Mouse (Mus musculus) common myeloid progenitor, adult 5-6 weeks (primary cell): Measurements from ENCODE around the gene Cfap126. TPM values are rescaled to one million over a fixed set of nuclear protein-coding genes. Genes with fewer than 3 reads are reported as not detected.

Experiments used
- ATAC-seq: replicated peaks from 2 replicates; pipeline ENCODE4 v1.8.0; 2016; ENCODE audit warnings: low read depth, mild to moderate bottlenecking, moderate TSS enrichment, inconsistent platforms; ENCODE audit not compliant: poor library complexity, severe bottlenecking
- total RNA-seq: library from RNA; stranded (forward); fragments of 200-1000, 187-1606 nt; gene quantifications from 2 replicates; pipeline ENCODE4 v1.2.3, GENCODE M21; 2017

The Cfap126 gene
- total RNA-seq, 1 experiment from 2014 or later = 2.1 TPM

DNA sequence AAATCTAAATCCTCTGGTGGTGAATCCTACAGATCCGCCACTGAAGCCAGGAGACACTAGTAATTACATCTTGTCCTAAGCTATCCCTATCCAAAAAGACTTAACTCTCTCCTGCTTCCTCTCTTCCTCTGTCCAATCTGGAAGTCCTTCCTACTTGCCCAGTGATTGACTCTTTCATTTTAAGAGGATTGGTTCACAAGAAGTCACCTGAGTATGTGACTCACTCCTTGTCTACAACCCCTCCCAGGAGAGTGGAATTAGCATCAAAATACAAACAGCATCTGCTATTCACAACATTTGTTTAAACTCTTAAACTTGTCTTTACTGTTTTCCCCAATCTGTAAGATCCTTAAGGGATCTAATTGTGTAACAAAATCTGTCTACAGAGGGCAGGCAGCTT lies 23.8 kb upstream of the Cfap126 start:
- no peak for ATAC-seq

- ATAC-seq = no peak
Observed at GRCm38 (mm10) chr1:171090761-171091160, 23.0 kb upstream of the Cfap126 start.

- ATAC-seq = no peak
Observed at GRCm38 (mm10) chr1:171094424-171094823, 19.3 kb upstream of the Cfap126 start.

DNA sequence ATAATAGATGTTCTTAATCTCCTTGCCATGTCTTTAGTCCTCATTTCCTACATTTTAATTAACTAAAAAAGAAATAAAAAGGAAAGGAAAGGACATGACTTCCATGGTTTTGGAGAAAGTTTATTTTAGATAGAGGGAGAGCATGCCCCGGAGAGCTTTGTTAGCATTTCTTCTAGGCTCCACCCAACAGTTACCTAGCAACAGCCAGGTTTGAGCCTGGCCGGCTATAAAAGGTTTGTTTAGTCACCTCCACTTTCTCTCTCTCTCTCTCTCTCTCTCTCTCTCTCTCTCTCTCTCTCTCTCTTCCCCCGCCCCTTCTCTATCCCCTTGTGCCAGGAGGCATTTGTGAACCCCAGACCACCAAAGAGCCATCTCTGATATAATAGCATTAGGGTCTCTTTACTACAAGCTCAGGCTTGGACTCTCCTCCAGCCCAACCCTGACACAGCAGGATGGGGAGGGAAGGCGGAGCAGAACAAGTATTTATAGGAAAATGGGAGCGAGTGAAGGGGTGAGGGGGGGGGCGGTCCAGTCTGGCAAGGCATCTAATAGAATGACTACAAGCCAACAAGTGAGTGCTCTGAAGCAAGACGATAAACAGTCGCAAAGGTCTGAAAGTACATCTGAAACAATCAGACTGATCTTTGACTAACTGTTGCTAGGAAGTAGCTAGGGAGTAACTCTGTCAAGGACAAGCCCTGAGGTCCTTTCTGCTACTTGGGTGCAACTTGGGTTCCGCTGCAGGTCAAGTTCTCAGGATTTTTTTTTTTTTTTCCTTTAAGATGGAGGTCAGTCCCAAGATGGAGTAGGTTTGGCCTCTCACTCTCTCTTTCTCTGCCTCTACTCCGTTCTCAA lies 17.4 kb upstream of the Cfap126 start:
- ATAC-seq = no peak

GRCm38 (mm10) chr1:171097136-171097535 lies 16.6 kb upstream of the Cfap126 start:
- ATAC-seq = no peak

GRCm38 (mm10) chr1:171097612-171098011 lies 16.1 kb upstream of the Cfap126 start:
- ATAC-seq = peak; percentile 30

DNA sequence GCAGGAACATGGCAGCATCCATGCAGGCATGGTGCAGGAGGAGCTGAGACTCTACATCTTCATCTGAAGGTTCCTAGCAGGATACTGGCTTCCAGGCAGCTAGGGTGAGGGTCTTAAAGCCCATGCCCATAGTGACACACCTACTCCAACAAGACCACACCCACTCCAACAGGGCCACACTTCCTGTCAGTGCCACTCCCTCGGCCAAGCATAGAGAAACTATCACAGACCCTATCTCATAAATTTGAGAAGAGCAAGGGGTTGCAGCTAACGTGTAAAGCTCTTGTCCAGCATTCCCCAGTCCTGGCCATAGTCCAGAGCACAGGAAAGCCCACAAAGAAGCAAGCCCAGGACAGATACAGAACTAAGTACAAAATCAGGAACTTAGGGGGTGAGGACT lies 12.7 kb upstream of the Cfap126 start:
- ATAC-seq = no peak

GRCm38 (mm10) chr1:171101733-171102546 lies 11.8 kb upstream of the Cfap126 start:
- ATAC-seq = peak; percentile 53

DNA sequence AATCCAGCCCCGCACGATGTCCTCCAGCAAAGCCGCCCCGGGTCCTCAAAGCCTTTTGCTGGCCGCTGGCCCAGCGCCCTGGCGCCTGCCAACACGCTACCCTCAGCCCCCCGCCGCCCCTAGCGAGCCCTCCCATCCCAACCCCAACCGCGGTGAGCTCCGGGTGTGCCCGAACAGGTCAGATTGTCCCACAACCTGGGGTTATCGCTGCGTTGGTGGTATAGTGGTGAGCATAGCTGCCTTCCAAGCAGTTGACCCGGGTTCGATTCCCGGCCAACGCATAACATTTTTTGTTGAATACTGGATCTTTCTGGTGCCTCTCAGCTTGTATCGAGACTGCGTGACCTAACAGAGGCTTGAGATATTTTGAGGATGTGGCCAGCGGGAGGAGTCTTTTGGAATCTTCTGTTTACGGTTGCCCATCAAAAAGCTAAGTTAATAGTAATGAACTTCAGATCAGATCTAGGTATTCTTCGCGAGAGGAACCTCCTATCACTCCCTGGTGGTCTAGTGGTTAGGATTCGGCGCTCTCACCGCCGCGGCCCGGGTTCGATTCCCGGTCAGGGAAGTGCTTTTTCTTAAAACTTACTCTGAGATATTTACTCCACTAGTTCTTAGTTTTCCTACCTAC lies 11.1 kb upstream of the Cfap126 start:
- peak; percentile 59 for ATAC-seq

GRCm38 (mm10) chr1:171103179-171103840 lies 10.4 kb upstream of the Cfap126 start:
- peak; percentile 46 for ATAC-seq

- ATAC-seq = no peak
Observed at GRCm38 (mm10) chr1:171105226-171105625, 8.5 kb upstream of the Cfap126 start.

DNA sequence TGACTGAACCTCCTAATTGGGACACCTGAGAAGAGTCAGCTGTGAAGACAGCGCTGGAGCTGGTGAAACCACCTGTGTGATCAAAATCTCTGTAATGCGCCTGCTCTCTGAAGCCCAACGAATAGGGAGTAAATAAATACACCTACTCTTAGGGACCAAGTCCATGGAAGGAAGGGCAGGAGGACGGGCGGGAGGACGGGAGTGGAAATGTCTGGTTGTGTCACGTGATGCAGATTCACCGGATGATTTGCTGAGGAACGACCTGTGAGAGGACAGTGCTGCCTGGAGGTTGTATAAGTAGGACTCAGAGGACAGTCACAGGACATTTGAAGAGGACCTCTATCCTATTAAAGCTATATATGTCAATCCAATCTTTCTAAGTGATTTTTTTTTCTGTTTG lies 4.1 kb upstream of the Cfap126 start:
- no peak for ATAC-seq

- no peak for ATAC-seq
Observed at GRCm38 (mm10) chr1:171110659-171111019, 3.1 kb upstream of the Cfap126 start.

DNA sequence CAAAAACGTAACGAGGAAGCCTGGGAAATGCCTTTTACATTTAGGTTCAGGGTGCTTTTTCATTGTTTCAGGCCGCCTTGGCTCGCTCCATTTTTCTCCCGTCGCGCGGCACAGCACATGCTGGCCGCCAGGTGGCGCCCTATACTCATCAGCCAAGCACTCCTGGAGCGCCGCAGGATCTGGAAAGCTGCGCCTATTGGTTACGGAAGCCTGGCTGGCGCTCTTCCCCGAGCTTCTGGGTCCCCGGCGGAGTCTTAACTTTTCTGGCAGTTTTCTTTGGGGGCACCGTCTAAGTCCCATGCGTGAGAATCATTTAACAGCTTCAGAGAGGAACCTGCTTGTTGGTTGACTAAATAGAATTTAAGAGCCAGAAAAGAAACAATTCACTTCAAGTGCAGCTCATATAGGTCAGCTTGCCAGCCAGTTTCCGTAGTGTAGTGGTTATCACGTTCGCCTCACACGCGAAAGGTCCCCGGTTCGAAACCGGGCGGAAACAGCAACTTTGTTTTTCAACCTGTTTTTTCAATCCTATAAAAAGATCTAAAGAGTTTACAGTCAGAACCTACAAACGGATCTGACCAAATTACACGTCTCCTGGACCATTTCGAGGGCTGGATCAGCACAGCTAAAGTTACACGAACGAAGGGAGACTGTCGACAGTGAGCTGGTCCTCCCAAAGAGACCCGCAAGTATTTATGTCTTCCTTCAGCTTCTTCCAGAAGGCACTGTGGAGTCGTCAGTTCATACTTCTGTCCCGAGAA lies 2.5 kb upstream of the Cfap126 start:
- peak; percentile 74 for ATAC-seq

GRCm38 (mm10) chr1:171111781-171112575 lies 1.7 kb upstream of the Cfap126 start:
- peak; percentile 22 for ATAC-seq

DNA sequence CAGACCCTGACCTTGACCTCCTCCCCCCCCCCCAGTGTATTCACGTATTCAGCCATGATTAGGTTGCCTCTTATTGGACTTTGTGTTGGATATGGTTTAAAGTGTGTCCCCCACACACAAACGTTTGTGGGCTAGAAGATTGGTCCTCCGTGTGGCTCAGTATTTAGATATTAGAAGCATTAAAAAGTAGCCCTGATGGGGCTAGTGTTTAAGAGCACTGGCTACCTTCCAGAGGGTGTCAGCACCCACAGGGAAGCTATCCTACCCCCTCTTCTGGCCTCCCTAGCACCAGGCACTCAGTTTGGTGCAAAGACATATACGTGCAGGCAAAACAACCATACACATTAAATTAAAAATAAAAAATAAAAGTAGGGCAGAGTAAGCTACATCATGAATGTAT lies 732 bp upstream of the Cfap126 start:
- no peak for ATAC-seq

DNA sequence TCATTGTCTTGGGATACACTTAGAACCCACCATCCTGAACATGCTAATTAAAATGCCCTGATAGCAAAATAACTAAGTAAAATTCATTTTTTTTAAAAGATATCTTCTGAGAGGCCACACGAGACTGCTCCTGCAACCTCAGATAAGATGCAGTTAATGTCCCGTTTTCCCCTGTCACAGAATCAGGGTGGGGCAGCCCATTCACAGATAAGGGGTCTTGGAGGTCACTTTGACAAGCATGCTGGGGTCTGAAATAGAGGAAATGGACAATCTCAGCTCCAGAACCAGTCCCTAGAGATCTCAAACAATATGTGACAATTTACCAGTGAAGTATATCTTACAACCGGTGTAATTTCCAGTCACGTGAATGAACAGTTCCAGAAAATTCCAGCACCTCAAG lies 2.6 kb downstream of the Cfap126 start:
- no peak for ATAC-seq

DNA sequence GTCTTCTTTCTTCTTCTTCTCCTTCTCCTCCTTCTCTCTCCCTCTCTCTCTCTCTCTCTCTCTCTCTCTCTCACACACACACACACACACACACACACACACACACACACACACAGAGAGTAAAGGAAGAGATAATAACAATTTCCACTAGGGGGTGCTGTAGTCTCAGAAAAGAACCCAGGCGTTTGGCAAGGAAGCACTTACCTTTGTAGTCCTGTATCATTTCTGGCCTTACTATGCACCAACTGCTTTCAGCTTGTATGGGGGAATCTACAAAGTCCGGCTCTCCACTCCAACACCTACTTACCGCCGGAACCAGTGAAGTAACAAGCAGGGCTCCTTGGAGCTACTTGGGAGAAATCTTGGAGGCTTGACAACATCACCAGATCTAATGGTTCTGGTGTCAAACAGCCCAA lies 4.6 kb downstream of the Cfap126 start:
- ATAC-seq = peak; percentile 51

DNA sequence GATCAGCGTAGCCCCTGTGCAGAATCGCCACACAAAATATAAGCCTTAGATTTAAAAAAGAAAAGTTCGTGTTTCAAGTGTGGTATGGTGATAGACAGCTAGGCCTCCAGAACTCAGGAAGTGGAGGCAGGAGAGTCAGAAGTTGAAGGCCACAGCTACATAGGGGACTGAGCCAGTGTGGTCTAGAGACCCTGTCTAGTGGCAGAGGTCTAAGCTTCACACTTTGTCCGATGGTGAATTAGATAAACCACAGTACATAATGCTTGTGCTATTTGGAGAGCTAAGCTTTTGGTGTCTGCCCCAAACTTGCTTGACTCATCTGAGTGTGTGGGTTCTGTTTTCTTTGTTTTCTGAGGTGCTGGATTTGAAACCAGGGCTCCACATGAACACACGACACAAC lies 5.3 kb downstream of the Cfap126 start:
- ATAC-seq = no peak
